Mouse (Mus musculus): ENCODE data around the gene Dnah6. TPM values are rescaled to one million over a fixed set of nuclear protein-coding genes. Genes with fewer than 3 reads are reported as not detected.
A peak's percentile ranks its signal among the peaks of the same experiment; 100 is the strongest.

Dnah6 gene
- 0.12 and 0.15 TPM in 2 replicates for polyA plus RNA-seq (2016; fragmentation: Nextera tagmentation; extraction: Ambion mirVana)

GRCm38 (mm10) chr6:73221189-73221957 is at the start of gene Dnah6:
Gene Dnah6, minus strand, starts transcription at chr6:73221651.
- no peak within 1 kb of the TSS for H3K27ac ChIP-seq
- peak within 1 kb of the TSS; percentile 63 for H3K4me2 ChIP-seq
- WGBS = 33% methylated on average over 25 of the region's 25 CpGs
- H3K9ac ChIP-seq = peak within 1 kb of the TSS; percentile 13; the same call in 1 of the 2 replicates
- no peaks in the 10 kb centered on the region for H3K36me3 ChIP-seq (replicated peaks)
- H3K4me3 ChIP-seq (replicated peaks) = peak within 1 kb of the TSS; percentile 37
- H3K9me3 ChIP-seq = no peaks in the 10 kb centered on the region
- H3K27me3 ChIP-seq = 0 out of 2 replicates have a peak, but pooled peaks cover 5% of the 10 kb centered on the region
- peaks cover 7% of the 10 kb centered on the region for H3K4me1 ChIP-seq
- peak; percentile 100 for ATAC-seq (ENCODE audit: low FRiP score)

- peaks cover 76% of the 10 kb centered on the region for H3K36me3 ChIP-seq (replicated peaks)
- no peaks in the 10 kb centered on the region for H3K9me3 ChIP-seq
- no peaks in the 10 kb centered on the region for H3K27me3 ChIP-seq
- H3K4me3 ChIP-seq (replicated peaks) = no peak overlapping the region
- no peak for ATAC-seq (ENCODE audit: low FRiP score)
- no peak overlapping the region for H3K9ac ChIP-seq
- whole genome bisulfite sequencing = 94% methylated on average over 3 of the region's 3 CpGs
- H3K4me2 ChIP-seq = no peak overlapping the region
- peaks cover 2% of the 10 kb centered on the region; the same call in 1 of the 2 replicates for H3K4me1 ChIP-seq
- no peak overlapping the region for H3K27ac ChIP-seq
Measured at GRCm38 (mm10) chr6:73269374-73269773, 47.9 kb upstream of the Dnah6 start.

GRCm38 (mm10) chr6:73267738-73268311 is 46.4 kb upstream of the Dnah6 start:
- Histone ChIP-seq H3K9ac (no peak overlapping the region), H3K4me1 (peaks cover 2% of the 10 kb centered on the region; the same call in 1 of the 2 replicates), H3K27me3 (no peaks in the 10 kb centered on the region), H3K4me2 (no peak overlapping the region), H3K27ac (no peak overlapping the region), H3K36me3 (replicated peaks) (peaks cover 76% of the 10 kb centered on the region), H3K4me3 (replicated peaks) (no peak overlapping the region), H3K9me3 (no peaks in the 10 kb centered on the region)
- no peak for ATAC-seq (ENCODE audit: low FRiP score)
- 95% methylated on average over 8 of the region's 8 CpGs for WGBS

- Histone ChIP-seq H3K9me3 (no peaks in the 10 kb centered on the region), H3K4me2 (no peak overlapping the region), H3K27ac (no peak overlapping the region), H3K9ac (no peak overlapping the region), H3K36me3 (replicated peaks) (peaks cover 70% of the 10 kb centered on the region), H3K27me3 (no peaks in the 10 kb centered on the region), H3K4me3 (replicated peaks) (no peak overlapping the region), H3K4me1 (peaks cover 2% of the 10 kb centered on the region; the same call in 1 of the 2 replicates)
- no peak for ATAC-seq (ENCODE audit: low FRiP score)
- WGBS = 39% methylated on average over 2 of the region's 2 CpGs
Measured at GRCm38 (mm10) chr6:73264801-73265200, 43.4 kb upstream of the Dnah6 start.

GRCm38 (mm10) chr6:73260110-73260509 is 38.7 kb upstream of the Dnah6 start:
- Histone ChIP-seq H3K9ac (no peak overlapping the region), H3K4me2 (no peak overlapping the region), H3K4me1 (peaks cover 2% of the 10 kb centered on the region; the same call in 1 of the 2 replicates), H3K36me3 (replicated peaks) (peaks cover 75% of the 10 kb centered on the region), H3K27me3 (no peaks in the 10 kb centered on the region), H3K27ac (no peak overlapping the region), H3K9me3 (no peaks in the 10 kb centered on the region), H3K4me3 (replicated peaks) (no peak overlapping the region)
- WGBS = 96% methylated on average over 6 of the region's 6 CpGs
- ATAC-seq (ENCODE audit: low FRiP score) = no peak

- Histone ChIP-seq H3K36me3 (replicated peaks) (peaks cover 51% of the 10 kb centered on the region), H3K9me3 (no peaks in the 10 kb centered on the region), H3K4me1 (no peaks in the 10 kb centered on the region), H3K4me3 (replicated peaks) (no peak overlapping the region), H3K4me2 (no peak overlapping the region), H3K27me3 (no peaks in the 10 kb centered on the region), H3K9ac (no peak overlapping the region), H3K27ac (no peak overlapping the region)
- ATAC-seq (ENCODE audit: low FRiP score) = no peak
- 95% methylated on average over 7 of the region's 7 CpGs for WGBS
Measured at GRCm38 (mm10) chr6:73257068-73257467, 35.6 kb upstream of the Dnah6 start.

- no peak overlapping the region for H3K9ac ChIP-seq
- no peak overlapping the region for H3K4me2 ChIP-seq
- peaks cover 8% of the 10 kb centered on the region for H3K4me1 ChIP-seq
- no peak overlapping the region for H3K4me3 ChIP-seq (replicated peaks)
- 88% methylated on average over 9 of the region's 9 CpGs for WGBS
- H3K27ac ChIP-seq = no peak overlapping the region
- no peaks in the 10 kb centered on the region for H3K27me3 ChIP-seq
- peaks cover 30% of the 10 kb centered on the region for H3K36me3 ChIP-seq (replicated peaks)
- no peak for ATAC-seq (ENCODE audit: low FRiP score)
- no peaks in the 10 kb centered on the region for H3K9me3 ChIP-seq
Measured at GRCm38 (mm10) chr6:73254307-73255228, 33.1 kb upstream of the Dnah6 start.

GRCm38 (mm10) chr6:73253584-73253983 is 32.1 kb upstream of the Dnah6 start:
- H3K36me3 ChIP-seq (replicated peaks) = peaks cover 20% of the 10 kb centered on the region
- no peak overlapping the region for H3K4me2 ChIP-seq
- 92% methylated on average over 4 of the region's 4 CpGs for WGBS
- no peak overlapping the region for H3K4me3 ChIP-seq (replicated peaks)
- H3K9me3 ChIP-seq = no peaks in the 10 kb centered on the region
- peaks cover 14% of the 10 kb centered on the region for H3K4me1 ChIP-seq
- H3K27ac ChIP-seq = no peak overlapping the region
- no peak overlapping the region for H3K9ac ChIP-seq
- no peaks in the 10 kb centered on the region for H3K27me3 ChIP-seq
- ATAC-seq (ENCODE audit: low FRiP score) = no peak

GRCm38 (mm10) chr6:73253006-73253405 is 31.6 kb upstream of the Dnah6 start:
- no peak for ATAC-seq (ENCODE audit: low FRiP score)
- Histone ChIP-seq H3K4me1 (peaks cover 14% of the 10 kb centered on the region), H3K4me2 (no peak overlapping the region), H3K27ac (no peak overlapping the region), H3K9ac (no peak overlapping the region), H3K36me3 (replicated peaks) (peaks cover 16% of the 10 kb centered on the region), H3K9me3 (no peaks in the 10 kb centered on the region), H3K4me3 (replicated peaks) (no peak overlapping the region), H3K27me3 (no peaks in the 10 kb centered on the region)
- 84% methylated on average over 2 of the region's 2 CpGs for WGBS

GRCm38 (mm10) chr6:73252396-73252795 is 30.9 kb upstream of the Dnah6 start:
- peaks cover 14% of the 10 kb centered on the region for H3K4me1 ChIP-seq
- no peak overlapping the region for H3K4me2 ChIP-seq
- peaks cover 10% of the 10 kb centered on the region for H3K36me3 ChIP-seq (replicated peaks)
- no peak for ATAC-seq (ENCODE audit: low FRiP score)
- H3K27ac ChIP-seq = no peak overlapping the region
- no peaks in the 10 kb centered on the region for H3K27me3 ChIP-seq
- no peak overlapping the region for H3K4me3 ChIP-seq (replicated peaks)
- H3K9me3 ChIP-seq = no peaks in the 10 kb centered on the region
- H3K9ac ChIP-seq = no peak overlapping the region

- no peak for ATAC-seq (ENCODE audit: low FRiP score)
- H3K27me3 ChIP-seq = no peaks in the 10 kb centered on the region
Measured at GRCm38 (mm10) chr6:73251336-73251735, 29.9 kb upstream of the Dnah6 start.

GRCm38 (mm10) chr6:73249851-73250250 is 28.4 kb upstream of the Dnah6 start:
- H3K9me3 ChIP-seq = no peaks in the 10 kb centered on the region
- peak overlapping the region; percentile 75; the same call in 1 of the 2 replicates for H3K4me2 ChIP-seq
- ATAC-seq (ENCODE audit: low FRiP score) = no peak
- WGBS = 85% methylated on average over 4 of the region's 4 CpGs
- no peak overlapping the region for H3K9ac ChIP-seq
- H3K27me3 ChIP-seq = no peaks in the 10 kb centered on the region
- H3K4me3 ChIP-seq (replicated peaks) = no peak overlapping the region; the same call in 1 of the 2 replicates
- no peak overlapping the region for H3K27ac ChIP-seq
- H3K36me3 ChIP-seq (replicated peaks) = no peaks in the 10 kb centered on the region
- peaks cover 14% of the 10 kb centered on the region for H3K4me1 ChIP-seq

More at GRCm38 (mm10) chr6:73251336-73251735, 29.9 kb upstream of the Dnah6 start:
- no peak overlapping the region for H3K27ac ChIP-seq
- no peaks in the 10 kb centered on the region for H3K9me3 ChIP-seq
- H3K9ac ChIP-seq = no peak overlapping the region
- 96% methylated on average over 11 of the region's 11 CpGs for WGBS
- no peak overlapping the region for H3K4me3 ChIP-seq (replicated peaks)
- peaks cover 1% of the 10 kb centered on the region; the same call in 1 of the 2 replicates for H3K36me3 ChIP-seq (replicated peaks)
- no peak overlapping the region for H3K4me2 ChIP-seq
- peaks cover 14% of the 10 kb centered on the region for H3K4me1 ChIP-seq
